Mouse (Mus musculus) spleen, adult 10 weeks (tissue): ENCODE results near the gene Cds2. TPM values are rescaled to one million over a fixed set of nuclear protein-coding genes. Genes with fewer than 3 reads are reported as not detected.

ENCODE experiments used
- polyA plus RNA-seq: library from polyadenylated mRNA; stranded (reverse); fragments of 350-450 nt; fragmentation: Illumina TruSeq; extraction: RNeasy Lipid Tissue Mini Kit (QIAGEN cat#74804); gene quantifications from one replicate; pipeline ENCODE4 v1.2.3, GENCODE M21; 2015; ENCODE audit warnings: low replicate concordance; ENCODE audit not compliant: insufficient read depth

Cds2 gene
- 58.6 TPM for polyA plus RNA-seq

DNA sequence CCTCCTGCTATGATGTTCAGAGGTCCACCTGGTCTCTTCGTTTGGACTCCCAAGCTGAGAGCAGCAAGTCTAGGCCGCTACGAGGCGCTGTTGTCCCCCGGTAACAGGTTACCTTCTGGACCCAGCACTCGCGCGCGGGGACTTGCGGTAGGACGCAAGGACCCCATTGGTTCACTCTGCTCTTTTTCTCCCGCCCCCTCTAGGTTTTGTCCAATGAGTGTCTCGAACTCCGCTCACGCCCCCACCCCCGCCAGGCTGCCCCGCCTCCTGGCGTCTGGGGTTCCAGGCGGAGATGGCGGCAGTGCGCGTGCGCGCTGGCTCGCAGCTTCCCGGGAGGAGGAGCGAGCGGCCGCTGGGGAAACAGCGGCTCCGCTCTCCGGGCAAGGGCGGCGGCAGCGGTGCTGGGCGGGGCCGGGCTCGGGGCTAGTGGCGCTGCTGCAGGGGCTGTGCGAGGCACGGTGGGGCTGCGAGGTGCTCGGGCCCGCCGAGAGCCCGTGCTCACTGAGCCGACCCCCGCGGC, at the start of gene Cds2:
Cds2 (plus strand) TSS at position 270 of the 520 bp plus-strand sequence.

GRCm38 (mm10) chr2:132247539-132248313, 15.2 kb upstream of the Cds2 start, which contains the start of gene Tmem230:
Tmem230 (minus strand) TSS chr2:132247807.

GRCm38 (mm10) chr2:132252542-132253528, 10.1 kb upstream of the Cds2 start, which contains the start of gene Pcna:
Pcna (minus strand) TSS chr2:132253314.

Other genes with a start within 250 kb of the Cds2 start
- 102 TPM for gene Rassf2, start 232.9 kb upstream of the Cds2 start, polyA plus RNA-seq
- gene Slc23a2, start 118.0 kb upstream of the Cds2 start, polyA plus RNA-seq, result 28.7 TPM
- 49.8 TPM for gene Tmem230, start 15.3 kb upstream of the Cds2 start, polyA plus RNA-seq
- gene Pcna, start 9.8 kb upstream of the Cds2 start, polyA plus RNA-seq, result 243 TPM
- gene Prokr2, start 122.3 kb downstream of the Cds2 start, polyA plus RNA-seq, result 0.73 TPM